Mouse (Mus musculus) neutrophil, adult 5-6 weeks (primary cell): ENCODE data around the gene Kdm1b. TPM values are rescaled to one million over a fixed set of nuclear protein-coding genes. Genes with fewer than 3 reads are reported as not detected.

Experiments
- total RNA-seq: library from RNA; stranded (forward); fragments of 200-1000 nt; gene quantifications from 2 replicates; pipeline ENCODE4 v1.2.3, GENCODE M21; 2017

Kdm1b gene
- total RNA-seq, 1 experiment from 2014 or later, result 18.2 TPM

Other genes starting within 250 kb of the Kdm1b start
- gene Kif13a, start 113.6 kb upstream of the Kdm1b start, total RNA-seq, result 6.5 and 11.2 TPM in 2 replicates
- not detected in 2 replicates for gene Nhlrc1, start 28.6 kb upstream of the Kdm1b start, total RNA-seq
- gene Tpmt, start 1.2 kb downstream of the Kdm1b start, total RNA-seq, result 0.70 and 1.5 TPM in 2 replicates
- gene Dek, start 62.7 kb downstream of the Kdm1b start, total RNA-seq, result 193 and 222 TPM in 2 replicates
- 3.3 and 3.4 TPM in 2 replicates for gene Rnf144b, start 79.2 kb downstream of the Kdm1b start, total RNA-seq